Mouse (Mus musculus): ENCODE results near the gene Eif4a1. TPM values are rescaled to one million over a fixed set of nuclear protein-coding genes. Genes with fewer than 3 reads are reported as not detected.
A peak's percentile ranks its signal among the peaks of the same experiment; 100 is the strongest.
"Not testable (repeated sequence)": the region's sequence is repeated elsewhere in the genome, so short reads cannot be mapped to it uniquely, and the experiment has no call there.

The Eif4a1 gene
- total RNA-seq, 4 experiments from 2014 or later: 500 to 614 (median 555) TPM

DNA sequence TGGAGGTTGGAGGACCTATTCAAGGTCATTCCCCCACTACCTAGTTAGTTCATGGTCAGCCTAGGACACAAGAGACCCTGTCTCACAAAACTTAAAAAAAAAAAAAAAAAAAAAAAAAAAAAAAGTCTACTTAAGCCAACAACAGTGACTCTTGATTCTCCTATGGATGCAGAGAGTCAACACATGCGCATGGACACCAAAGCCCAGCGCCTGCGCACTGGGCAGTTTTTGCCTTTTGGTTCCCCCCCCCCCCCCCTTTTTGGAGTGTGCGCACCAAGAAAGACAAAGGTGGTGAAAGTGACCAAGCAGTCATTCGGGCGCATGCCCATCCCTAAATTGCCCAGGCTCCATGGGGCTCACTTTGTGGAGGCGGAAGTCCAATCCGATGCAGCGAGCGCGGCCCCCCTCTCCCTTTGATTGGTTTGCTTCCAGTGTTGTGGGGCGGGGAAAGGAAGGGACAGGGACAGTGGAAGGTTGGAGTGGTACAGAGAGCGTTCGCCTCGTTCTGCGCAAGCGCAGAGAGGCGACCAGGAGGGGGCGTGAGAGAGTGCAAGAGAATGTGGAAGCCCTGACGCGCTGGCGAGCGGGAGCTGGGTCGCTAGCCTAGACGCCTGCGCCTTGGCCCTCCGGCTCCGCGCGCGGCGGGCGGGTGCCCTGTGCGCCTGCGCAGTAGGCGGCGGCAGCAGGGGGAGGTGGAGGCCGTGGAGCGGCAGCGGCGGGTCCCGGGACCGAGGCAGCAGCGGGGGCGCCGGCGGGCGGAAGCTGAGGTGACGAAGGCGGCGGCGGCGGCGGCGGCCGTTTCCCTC, 39.7 kb downstream of the Eif4a1 start, which contains the start of gene Fxr2:
Gene Fxr2, plus strand, starts transcription at position 707 of the 806 bp plus-strand sequence.
- DNase-seq: peak; percentile 100

DNA sequence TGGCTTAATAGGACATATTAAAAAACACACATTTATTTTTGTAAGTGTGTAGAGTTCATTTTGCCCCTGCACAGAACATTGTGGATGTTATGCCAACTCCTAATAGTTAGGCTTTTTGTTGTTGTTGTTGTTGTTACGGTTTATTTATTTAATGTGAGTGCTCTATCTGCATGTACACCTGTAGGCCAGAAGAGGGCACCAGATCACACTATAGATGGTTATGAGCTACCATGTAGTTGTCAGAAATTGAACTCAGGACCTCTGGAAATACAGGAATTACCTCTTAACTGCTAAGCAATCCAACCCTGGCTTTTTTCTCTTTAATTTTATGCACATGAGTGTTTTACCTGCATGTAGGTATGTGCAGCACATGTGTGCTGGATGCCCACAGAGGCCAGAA, 42.4 kb downstream of the Eif4a1 start:
- no peak for DNase-seq

DNA sequence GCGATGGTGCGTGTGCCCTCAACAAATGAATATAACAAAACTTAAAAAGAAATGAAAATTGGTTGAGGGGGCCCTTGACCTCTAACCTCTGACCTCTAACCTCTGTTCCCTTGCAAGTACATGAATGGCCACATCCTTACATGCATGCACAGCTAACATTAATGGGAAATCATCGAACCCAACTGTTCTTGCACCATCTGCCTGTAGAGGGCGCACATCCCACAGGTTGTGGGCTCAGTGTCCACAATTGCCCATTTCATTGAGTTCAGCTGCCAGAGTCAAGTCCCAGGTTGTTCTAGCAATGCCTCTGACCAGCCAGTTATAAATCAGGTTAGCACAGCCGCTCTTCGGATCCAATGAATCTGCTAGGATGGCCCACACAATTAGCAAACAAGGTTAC, 43.9 kb downstream of the Eif4a1 start:
- DNase-seq: peak; percentile 65

DNA sequence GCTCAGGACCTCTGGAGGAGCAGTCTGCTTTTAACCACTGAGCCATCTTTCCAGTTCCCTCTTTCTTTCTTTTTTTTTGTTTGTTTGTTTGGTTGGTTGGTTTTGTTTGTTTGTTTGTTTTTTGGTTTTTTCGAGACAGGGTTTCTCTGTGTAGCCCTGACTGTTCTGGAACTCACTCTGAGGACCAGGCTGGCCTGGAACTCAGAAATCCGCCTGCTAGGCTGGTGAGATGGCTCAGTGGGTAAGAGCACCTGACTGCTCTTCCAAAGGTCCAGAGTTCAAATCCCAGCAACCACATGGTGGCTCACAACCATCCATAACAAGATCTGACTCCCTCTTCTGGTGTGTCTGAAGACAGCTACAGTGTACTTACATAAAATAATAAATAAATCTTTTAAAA, 47.9 kb downstream of the Eif4a1 start:
- DNase-seq: not testable (repeated sequence)

DNA sequence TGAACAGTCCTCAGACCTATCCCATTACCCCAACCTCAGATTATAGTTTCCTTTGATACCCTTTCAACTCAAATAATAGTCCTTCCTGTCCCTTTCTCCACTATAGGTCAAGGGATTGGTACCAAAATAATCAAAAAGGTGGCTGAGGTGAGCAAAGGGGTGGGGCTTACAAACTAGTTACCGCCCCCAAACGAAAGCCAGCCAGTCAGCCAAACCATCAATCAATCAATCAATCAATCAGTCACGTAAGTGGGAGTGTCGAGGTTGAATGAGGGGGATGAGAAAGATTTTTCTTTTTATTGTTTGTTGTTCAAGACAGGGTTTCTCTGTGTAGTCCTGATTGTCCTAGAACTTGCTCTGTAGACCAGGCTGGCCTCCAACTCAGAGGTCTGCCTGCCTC, 49.2 kb downstream of the Eif4a1 start:
- no peak for DNase-seq

DNA sequence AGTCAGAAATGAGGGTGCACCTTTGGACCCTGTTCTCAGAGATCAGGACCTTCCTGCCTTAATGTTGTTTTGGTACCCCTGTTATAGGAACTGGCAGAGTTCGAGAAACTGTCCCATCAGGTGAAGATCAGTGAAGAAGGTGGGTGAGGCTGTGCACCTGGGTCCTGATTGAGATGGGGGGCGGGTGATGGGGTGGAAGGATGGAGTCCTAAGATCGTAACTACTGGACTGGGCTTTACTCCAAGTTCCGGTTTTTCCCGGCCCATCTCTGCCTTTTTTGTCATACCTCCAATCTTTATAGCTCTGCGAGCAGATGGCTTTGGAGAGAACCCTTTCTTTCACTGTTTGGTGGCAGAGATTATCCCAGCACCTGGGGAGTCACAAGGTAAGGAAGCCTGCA, 49.8 kb downstream of the Eif4a1 start:
- DNase-seq: no peak

DNA sequence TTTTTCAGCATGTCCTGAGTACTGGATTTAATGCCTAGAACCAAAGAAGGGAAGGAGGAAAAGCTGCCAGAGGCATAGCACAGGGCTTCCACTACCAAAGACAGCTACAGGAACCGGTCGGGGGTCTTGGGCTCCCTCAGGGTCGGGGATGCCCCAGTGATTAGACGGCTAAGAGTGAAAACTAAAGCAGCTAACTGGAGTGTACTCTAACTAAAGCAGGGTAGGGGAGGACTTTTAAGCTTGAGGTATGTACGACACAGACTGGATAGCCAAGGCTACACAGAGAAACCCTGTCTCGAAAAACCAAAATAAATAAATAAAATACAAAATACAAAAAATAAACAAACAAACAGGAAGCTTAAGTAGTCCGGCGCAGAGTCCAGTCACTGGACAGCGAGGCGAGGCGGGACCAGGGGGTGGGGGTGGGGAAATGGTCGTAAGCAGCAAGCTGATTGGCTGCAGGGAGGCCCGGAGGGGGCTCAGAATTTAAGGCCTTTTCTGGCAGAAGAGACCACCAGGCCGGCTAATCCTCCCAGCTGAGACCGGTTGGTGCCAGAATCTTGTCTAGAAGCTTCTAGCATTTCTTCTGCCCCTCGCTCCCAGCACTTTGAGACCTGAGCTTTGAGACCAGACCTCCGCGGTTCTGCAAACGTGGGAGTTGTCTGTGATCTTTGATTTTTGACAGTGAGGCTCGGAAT, 50.5 kb downstream of the Eif4a1 start, which contains the start of gene Sat2:
Gene Sat2, plus strand, starts transcription at position 454 of the 698 bp plus-strand sequence.
- no peak for DNase-seq

DNA sequence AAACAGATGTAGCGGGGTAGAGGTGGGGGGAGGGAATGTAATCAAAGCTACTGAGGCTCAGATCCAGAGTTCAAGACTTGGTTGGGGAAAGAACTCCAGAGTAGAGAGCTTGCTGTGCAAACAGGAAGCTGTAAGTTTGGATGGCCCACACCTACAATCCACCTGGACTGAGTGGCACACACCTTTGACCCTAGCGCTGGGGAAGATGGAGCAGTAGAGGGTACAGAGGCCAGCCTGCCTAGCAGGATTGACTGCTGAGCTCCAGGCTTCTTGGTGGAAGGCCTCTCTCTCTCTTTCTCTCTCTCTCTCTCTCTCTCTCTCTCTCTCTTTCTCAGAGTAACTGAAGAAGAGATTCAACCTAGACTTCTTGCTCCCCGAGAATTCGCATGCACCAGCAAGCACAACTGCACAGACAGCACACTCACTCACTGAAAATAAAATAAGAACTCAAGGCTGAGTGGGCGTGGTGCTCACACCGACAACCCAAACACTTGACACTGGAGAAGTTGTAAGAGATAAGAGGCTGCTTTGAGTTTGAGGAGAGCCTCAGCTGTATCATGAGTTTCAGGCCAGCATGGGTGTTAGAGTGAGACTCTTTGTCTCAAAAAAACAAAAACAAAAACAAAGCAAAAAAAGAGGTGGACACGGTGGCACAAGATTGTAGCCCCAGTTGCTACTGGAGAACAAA, 51.7 kb downstream of the Eif4a1 start:
- DNase-seq: no peak

DNA sequence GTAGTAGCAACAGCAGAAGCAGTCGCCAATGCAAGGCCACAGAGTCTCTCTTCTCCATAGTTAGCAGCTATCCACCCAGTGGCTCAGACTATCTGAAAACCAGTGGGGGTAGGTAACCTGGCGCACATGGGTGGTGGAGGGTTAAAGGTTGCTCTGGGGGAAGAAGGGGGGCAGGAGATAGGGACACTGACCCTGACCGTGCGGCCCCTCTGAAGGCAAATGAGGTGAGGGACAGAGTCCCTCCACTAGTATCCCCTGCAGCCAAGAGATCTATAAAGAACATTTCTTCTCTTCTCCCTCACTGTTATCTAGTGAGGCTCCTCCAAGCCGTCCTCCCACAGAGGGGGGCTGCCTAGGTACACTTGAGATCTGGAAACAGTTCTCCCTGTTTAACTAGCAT, 54.4 kb downstream of the Eif4a1 start, which contains the start of gene Shbg:
Gene Shbg, minus strand, starts transcription at position 101 of the 400 bp plus-strand sequence.
- DNase-seq: no peak

Small RNA genes within 50 kb of the gene (microRNA-seq; reads per million reads assigned to microRNA genes)
- 3.7 to 4.2 reads per million in 2 experiments for gene Mir1934
- gene Mir467f: 0 reads per million in 2 experiments

Other genes starting within 250 kb of the Eif4a1 start
- 1 to 10 TPM in 1 of 4 experiments, under 1 TPM in 3; 0.14 to 1.0 (median 0.70) TPM for gene Dnah2, start 123.3 kb downstream of the Eif4a1 start, total RNA-seq (2022)
- gene Efnb3, start 112.2 kb downstream of the Eif4a1 start, total RNA-seq (2022): under 1 TPM; 0.77 to 0.86 (median 0.81) TPM
- 10 to 100 TPM in 3 of 4 experiments, 1 to 10 TPM in 1; 9.1 to 11.9 (median 11.0) TPM for gene Wrap53, start 92.2 kb downstream of the Eif4a1 start, total RNA-seq (2022)
- gene Trp53, start 92.1 kb downstream of the Eif4a1 start, total RNA-seq (2022): 10 to 100 TPM; 57.6 to 71.1 (median 64.0) TPM
- 10 to 100 TPM; 22.5 to 47.8 (median 38.2) TPM for gene Atp1b2, start 66.5 kb downstream of the Eif4a1 start, total RNA-seq (2022)
- not detected for gene Shbg, start 54.5 kb downstream of the Eif4a1 start, total RNA-seq (2022)
- gene Sat2, start 50.4 kb downstream of the Eif4a1 start, total RNA-seq (2022): 10 to 100 TPM in 2 of 4 experiments, 1 to 10 TPM in 2; 7.3 to 17.8 (median 12.8) TPM
- 100 to 1,000 TPM in 1 of 4 experiments, 10 to 100 TPM in 3; 75.8 to 112 (median 91.2) TPM for gene Fxr2, start 39.4 kb downstream of the Eif4a1 start, total RNA-seq (2022)
- not detected for gene Sox15, start 17.1 kb downstream of the Eif4a1 start, total RNA-seq (2022)
- 100 to 1,000 TPM; 107 to 123 (median 113) TPM for gene Mpdu1, start 9.8 kb downstream of the Eif4a1 start, total RNA-seq (2022)
- gene Cd68, start 6.3 kb downstream of the Eif4a1 start, total RNA-seq (2022): 10 to 100 TPM; 17.9 to 43.8 (median 30.0) TPM
- gene Senp3, start 9.7 kb upstream of the Eif4a1 start, total RNA-seq (2022): 10 to 100 TPM; 72.5 to 92.1 (median 85.0) TPM
- gene Tnfsf13, start 13.4 kb upstream of the Eif4a1 start, total RNA-seq (2022): 1 to 10 TPM; 2.5 to 7.3 (median 4.5) TPM
- 10 to 100 TPM; 24.1 to 47.6 (median 36.3) TPM for gene Tnfsf12, start 23.4 kb upstream of the Eif4a1 start, total RNA-seq (2022)
- gene Tnfsfm13, start 23.7 kb upstream of the Eif4a1 start, total RNA-seq (2022): 1 to 10 TPM; 3.4 to 8.4 (median 7.9) TPM
- 100 to 1,000 TPM in 2 of 4 experiments, 10 to 100 TPM in 2; 85.2 to 125 (median 101) TPM for gene Polr2a, start 86.2 kb upstream of the Eif4a1 start, total RNA-seq (2022)
- not detected for gene Slc35g3, start 89.5 kb upstream of the Eif4a1 start, total RNA-seq (2022)
- 100 to 1,000 TPM in 2 of 4 experiments, 10 to 100 TPM in 2; 73.0 to 121 (median 97.6) TPM for gene Zbtb4, start 93.5 kb upstream of the Eif4a1 start, total RNA-seq (2022)
- gene Chrnb1, start 123.5 kb upstream of the Eif4a1 start, total RNA-seq (2022): 1 to 10 TPM; 1.5 to 8.1 (median 5.0) TPM
- gene Fgf11, start 129.4 kb upstream of the Eif4a1 start, total RNA-seq (2022): 10 to 100 TPM in 2 of 4 experiments, 1 to 10 TPM in 2; 2.5 to 32.7 (median 16.9) TPM
- gene Tmem102, start 133.2 kb upstream of the Eif4a1 start, total RNA-seq (2022): 1 to 10 TPM in 1 of 4 experiments, under 1 TPM in 3; 0.45 to 1.1 (median 0.72) TPM
- gene Gm39566, start 142.9 kb upstream of the Eif4a1 start, total RNA-seq (2022): not detected
- not detected for gene Spem2, start 146.0 kb upstream of the Eif4a1 start, total RNA-seq (2022)
- under 1 TPM in 1 of 4 experiments, not detected in 3; 0.38 TPM for gene Spem1, start 149.8 kb upstream of the Eif4a1 start, total RNA-seq (2022)
- 10 to 100 TPM; 22.2 to 48.7 (median 35.8) TPM for gene Nlgn2, start 165.4 kb upstream of the Eif4a1 start, total RNA-seq (2022)
- 100 to 1,000 TPM; 122 to 164 (median 149) TPM for gene Tmem256, start 166.1 kb upstream of the Eif4a1 start, total RNA-seq (2022)
- 10 to 100 TPM; 40.2 to 69.1 (median 62.1) TPM for gene Plscr3, start 174.0 kb upstream of the Eif4a1 start, total RNA-seq (2022)
- under 1 TPM in 2 of 4 experiments, not detected in 2; 0.11 to 0.20 TPM for gene Tnk1, start 186.3 kb upstream of the Eif4a1 start, total RNA-seq (2022)
- gene Tmem95, start 205.6 kb upstream of the Eif4a1 start, total RNA-seq (2022): not detected
- 1 to 10 TPM; 4.3 to 6.2 (median 5.5) TPM for gene Kctd11, start 209.0 kb upstream of the Eif4a1 start, total RNA-seq (2022)
- 1 to 10 TPM in 2 of 4 experiments, under 1 TPM in 2; 0.31 to 1.9 (median 0.86) TPM for gene Acap1, start 223.1 kb upstream of the Eif4a1 start, total RNA-seq (2022)
- 1 to 10 TPM in 1 of 4 experiments, under 1 TPM in 3; 0.23 to 2.4 (median 0.71) TPM for gene 2810408A11Rik, start 228.6 kb upstream of the Eif4a1 start, total RNA-seq (2022)
- gene Neurl4, start 228.6 kb upstream of the Eif4a1 start, total RNA-seq (2022): 10 to 100 TPM; 36.4 to 71.4 (median 51.5) TPM
- gene Gps2, start 241.5 kb upstream of the Eif4a1 start, total RNA-seq (2022): 10 to 100 TPM; 44.0 to 72.7 (median 52.0) TPM
- gene Eif5a, start 249.5 kb upstream of the Eif4a1 start, total RNA-seq (2022): 100 to 1,000 TPM; 468 to 561 (median 519) TPM

Data from adrenal gland, adult 8-10 months (tissue).